Mouse (Mus musculus): ENCODE data around the gene Rcor1.

GRCm38 (mm10) chr12:111137079-111137478 lies 97.9 kb downstream of the Rcor1 start:
- TF ChIP-seq CTCF (conservative IDR thresholded peaks at IDR 0.05 in 1 of 2, IDR thresholded peaks at IDR 0.05 in 1 of 2; ENCODE audit: low read depth in 2 of 2, low read length in 2 of 2) (peak; percentile 33 to 73; a peak in 3 of 4 replicates), SIN3A (IDR thresholded peaks at IDR 0.05; ENCODE audit: low read length) (no peak), POLR2A (IDR thresholded peaks at IDR 0.05; ENCODE audit: low read depth, low read length) (no peak), RCOR1 (conservative IDR thresholded peaks at IDR 0.05; ENCODE audit: low read depth, low read length) (no peak), ZNF384 (IDR thresholded peaks at IDR 0.05; ENCODE audit: low read depth, low read length) (no peak), NELFE (IDR thresholded peaks at IDR 0.05; ENCODE audit: low read depth, low read length) (no peak), RAD21 (IDR thresholded peaks at IDR 0.05; ENCODE audit: low read depth, low read length) (peak; percentile 71), ETS1 (conservative IDR thresholded peaks at IDR 0.05; ENCODE audit: low read depth, low read length) (no peak), UBTF (IDR thresholded peaks at IDR 0.05; ENCODE audit: low read depth, low read length) (no peak), ZKSCAN1 (IDR thresholded peaks at IDR 0.05; ENCODE audit: borderline replicate concordance, low read depth, low read length) (no peak), USF1 (IDR thresholded peaks at IDR 0.05; ENCODE audit: low read depth, low read length) (no peak), EP300 (IDR thresholded peaks at IDR 0.05; ENCODE audit: low read length) (no peak), TCF12 (IDR thresholded peaks at IDR 0.05; ENCODE audit: low read depth, low read length) (no peak)

Measured in CH12.LX (cell line).